Mouse (Mus musculus) cerebellum, adult 2 months (tissue): ENCODE results near the gene Rad51b. TPM values are rescaled to one million over a fixed set of nuclear protein-coding genes. Genes with fewer than 3 reads are reported as not detected.

Source experiments
- DNase-seq, 2 experiments: peaks; one replicate each; pipeline ENCODE4 v3.0.0; 2021
- H3K27ac ChIP-seq: fragments of 200-500 bp; 2 replicates; pipeline ENCODE4 v1.5.1; 2012; ENCODE audit warnings: low read length, control low read depth, inconsistent platforms; ENCODE audit not compliant: insufficient read depth
- H3K27me3 ChIP-seq: fragments of 200-500 bp; 2 replicates; pipeline ENCODE4 v1.6.1; 2012; ENCODE audit warnings: inconsistent platforms, mild to moderate bottlenecking, low read length, moderate library complexity; ENCODE audit not compliant: control insufficient read depth, insufficient read depth
- H3K4me1 ChIP-seq: fragments of 200-500 bp; 2 replicates; pipeline ENCODE4 v1.6.1; 2011; ENCODE audit warnings: low read length; ENCODE audit not compliant: control insufficient read depth, insufficient read depth
- H3K4me3 ChIP-seq: fragments of 200-500 bp; replicated peaks from 2 replicates; pipeline ENCODE3; 2011; ENCODE audit warnings: mild to moderate bottlenecking, low read depth, low read length, control low read depth; ENCODE audit not compliant: insufficient read depth
- CTCF ChIP-seq: fragments of 200-500 bp; IDR thresholded peaks from 2 replicates; pipeline ENCODE4 v1.5.1; 2011; ENCODE audit warnings: low read depth, mild to moderate bottlenecking, control low read depth, low read length, moderate library complexity, borderline replicate concordance; ENCODE audit not compliant: insufficient read depth
- POLR2A ChIP-seq: fragments of 200-500 bp; IDR thresholded peaks from 2 replicates; pipeline ENCODE4 v1.6.1; 2011; ENCODE audit warnings: low read length, control low read depth, borderline replicate concordance; ENCODE audit not compliant: insufficient read depth
- WGBS: fragments of 180-500 bp; shearing (Covaris S2); methylation state at CpG from one replicate; pipeline ENCODE4 v1.1.7; 2018; 5-methylcytosine and 5-hydroxymethylcytosine counted together
- polyA plus RNA-seq: library from polyadenylated mRNA; depleted of rRNA; stranded (reverse); fragments of >200 nt; gene quantifications from 2 replicates; pipeline ENCODE4 v1.2.3, GENCODE M21; 2012

The Rad51b gene
- polyA plus RNA-seq, 1 experiment, result 0.23 TPM

DNA sequence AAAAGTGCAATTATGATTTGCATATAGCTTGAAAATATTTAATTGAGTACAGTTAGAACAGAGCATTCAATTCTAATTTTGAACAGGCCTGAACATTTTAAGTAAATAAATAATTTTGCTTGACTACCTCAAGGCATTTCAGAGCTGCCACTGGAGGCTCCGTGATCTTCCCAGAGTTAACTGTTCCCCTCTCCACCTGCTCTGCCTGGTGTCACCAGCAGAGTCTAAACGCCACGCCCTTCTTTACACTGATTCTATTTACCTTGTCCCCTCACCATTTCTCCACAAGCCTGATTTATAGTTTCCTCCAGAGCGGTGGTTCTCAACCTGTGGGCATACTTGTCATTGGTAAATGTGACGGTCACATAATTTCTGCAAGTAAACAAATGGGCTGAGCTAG lies 88.1 kb downstream of the Rad51b start:
- WGBS, result 86% methylated on average over 5 of the region's 5 CpGs
- Histone ChIP-seq H3K4me1 (no peaks in the 10 kb centered on the region), H3K27me3 (no peaks in the 10 kb centered on the region), H3K27ac (no peak overlapping the region), H3K4me3 (no peak overlapping the region)
- TF ChIP-seq CTCF, result no peak
- no peak for TF ChIP-seq POLR2A
- DNase-seq, result no peak

GRCm38 (mm10) chr12:79387886-79388285 lies 90.8 kb downstream of the Rad51b start:
- H3K4me3 ChIP-seq, result no peak overlapping the region
- no peak overlapping the region for H3K27ac ChIP-seq
- WGBS, result 66% methylated on average over 6 of the region's 6 CpGs
- H3K4me1 ChIP-seq, result no peaks in the 10 kb centered on the region
- TF ChIP-seq POLR2A, result no peak
- no peak for TF ChIP-seq CTCF
- H3K27me3 ChIP-seq, result no peaks in the 10 kb centered on the region
- DNase-seq, result no peak

GRCm38 (mm10) chr12:79389251-79389650 lies 92.2 kb downstream of the Rad51b start:
- DNase-seq, result no peak
- TF ChIP-seq CTCF (no peak), POLR2A (no peak)
- WGBS, result 93% methylated on average over 3 of the region's 3 CpGs

GRCm38 (mm10) chr12:79389971-79390370 lies 92.9 kb downstream of the Rad51b start:
- TF ChIP-seq POLR2A, result no peak
- TF ChIP-seq CTCF, result no peak
- DNase-seq, result no peak
- no peak overlapping the region for H3K27ac ChIP-seq
- no peak overlapping the region for H3K4me3 ChIP-seq
- H3K4me1 ChIP-seq, result no peaks in the 10 kb centered on the region
- no peaks in the 10 kb centered on the region for H3K27me3 ChIP-seq

More at GRCm38 (mm10) chr12:79389251-79389650, 92.2 kb downstream of the Rad51b start:
- Histone ChIP-seq H3K4me1 (no peaks in the 10 kb centered on the region), H3K27me3 (no peaks in the 10 kb centered on the region), H3K27ac (no peak overlapping the region), H3K4me3 (no peak overlapping the region)

DNA sequence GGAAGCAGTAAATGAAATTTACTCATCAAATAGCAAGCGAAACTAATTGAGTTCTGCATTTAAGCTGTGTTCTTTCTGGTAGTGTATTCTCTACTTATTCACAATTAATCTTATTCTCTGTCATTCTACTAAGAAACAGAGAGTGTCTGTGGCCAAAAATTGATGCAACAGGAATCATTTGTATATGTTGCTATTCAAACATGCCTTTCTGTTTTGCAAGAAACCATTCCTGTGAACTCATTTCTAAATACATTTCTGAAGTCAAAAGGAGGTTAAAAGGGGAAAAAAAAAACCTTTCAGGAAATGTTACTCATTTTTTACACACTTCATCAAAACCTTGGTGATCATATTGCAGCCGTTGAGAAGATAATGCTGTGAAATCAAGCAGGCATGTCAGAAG lies 96.6 kb downstream of the Rad51b start:
- Histone ChIP-seq H3K27ac (no peak overlapping the region), H3K4me3 (no peak overlapping the region), H3K27me3 (no peaks in the 10 kb centered on the region), H3K4me1 (no peaks in the 10 kb centered on the region)
- TF ChIP-seq POLR2A, result no peak
- TF ChIP-seq CTCF, result no peak
- no peak for DNase-seq
- WGBS, result 90% methylated on average over 2 of the region's 2 CpGs

- DNase-seq, result no peak
- Histone ChIP-seq H3K4me3 (no peak overlapping the region), H3K4me1 (no peaks in the 10 kb centered on the region), H3K27ac (no peak overlapping the region), H3K27me3 (no peaks in the 10 kb centered on the region)
- WGBS, result 76% methylated on average over 3 of the region's 3 CpGs
- TF ChIP-seq POLR2A, result no peak
- TF ChIP-seq CTCF, result no peak
These were observed 106.9 kb downstream of the Rad51b start for GRCm38 (mm10) chr12:79403992-79404391.

GRCm38 (mm10) chr12:79404494-79404893 lies 107.4 kb downstream of the Rad51b start:
- no peaks in the 10 kb centered on the region for H3K4me1 ChIP-seq
- H3K4me3 ChIP-seq, result no peak overlapping the region
- no peak for TF ChIP-seq CTCF
- H3K27ac ChIP-seq, result no peak overlapping the region
- 69% methylated on average over 1 of the region's 1 CpGs for WGBS
- no peaks in the 10 kb centered on the region for H3K27me3 ChIP-seq
- no peak for DNase-seq

GRCm38 (mm10) chr12:79408677-79409076 lies 111.6 kb downstream of the Rad51b start:
- Histone ChIP-seq H3K4me1 (no peaks in the 10 kb centered on the region), H3K27ac (no peak overlapping the region), H3K4me3 (no peak overlapping the region), H3K27me3 (no peaks in the 10 kb centered on the region)
- TF ChIP-seq CTCF (no peak), POLR2A (no peak)
- no peak for DNase-seq
- WGBS, result 74% methylated on average over 2 of the region's 2 CpGs

GRCm38 (mm10) chr12:79409126-79409860 lies 112.2 kb downstream of the Rad51b start:
- TF ChIP-seq CTCF, result no peak
- TF ChIP-seq POLR2A, result no peak

More at GRCm38 (mm10) chr12:79409126-79409860, 112.2 kb downstream of the Rad51b start:
- 45% methylated on average over 4 of the region's 4 CpGs for WGBS
- no peaks in the 10 kb centered on the region for H3K27me3 ChIP-seq
- H3K4me1 ChIP-seq, result no peaks in the 10 kb centered on the region
- H3K27ac ChIP-seq, result no peak overlapping the region
- no peak for DNase-seq
- H3K4me3 ChIP-seq, result no peak overlapping the region
